Mouse (Mus musculus): ENCODE measurements around the gene Heatr3. TPM values are rescaled to one million over a fixed set of nuclear protein-coding genes. Genes with fewer than 3 reads are reported as not detected.

The Heatr3 gene
- total and polyA plus RNA-seq, 2 experiments from 2014 or later, result 28.5 to 29.2 TPM

DNA sequence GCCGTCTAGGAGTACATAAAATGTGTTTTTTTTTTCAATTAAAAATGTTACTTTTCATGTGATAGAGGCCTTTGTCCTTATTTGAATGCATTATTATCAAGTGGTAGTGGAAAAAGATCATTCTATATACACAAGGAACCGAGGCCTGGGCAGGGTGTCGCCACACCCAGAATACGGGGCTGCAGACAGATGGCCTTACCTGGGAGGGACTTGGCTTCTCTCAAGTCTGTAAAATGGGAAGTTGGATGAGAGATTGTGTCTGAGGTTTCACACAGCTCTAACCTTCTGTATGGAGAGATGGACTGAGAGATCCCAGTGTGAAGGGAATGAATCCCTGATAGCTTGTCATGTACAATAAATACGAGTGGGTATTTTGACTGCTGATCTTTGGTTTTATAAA is 6.4 kb downstream of the Heatr3 start:
- 92% methylated on average over 5 of the region's 5 CpGs for WGBS
- no peak for TF ChIP-seq CTCF (IDR thresholded peaks at IDR 0.05; ENCODE audit: low read depth)

DNA sequence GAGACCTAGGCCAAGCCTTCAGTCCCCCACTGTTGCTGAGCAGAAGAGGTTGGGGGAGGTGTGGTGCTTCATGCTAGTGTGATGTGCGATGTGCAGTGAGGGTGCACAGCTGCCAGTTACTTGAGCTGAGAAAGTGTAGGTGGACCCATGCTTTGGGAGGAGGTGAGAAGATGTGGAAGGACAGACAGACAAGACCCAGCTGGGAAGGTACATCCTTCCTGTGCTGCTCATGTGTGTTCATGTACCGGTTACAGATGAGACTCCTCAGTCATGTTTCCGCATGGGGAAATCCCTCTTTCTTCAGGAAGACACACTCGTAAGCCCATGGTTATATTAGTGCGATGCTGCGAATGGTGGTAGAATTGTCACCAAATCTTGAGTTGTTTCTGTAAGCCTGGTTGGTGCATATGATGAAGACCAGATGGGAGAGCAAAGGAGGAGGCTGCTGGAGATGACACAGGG is 13.3 kb downstream of the Heatr3 start:
- Histone ChIP-seq H3K27me3 (ENCODE audit: insufficient read depth, low read length) (no peaks in the 10 kb centered on the region), H3K4me3 (ENCODE audit: low read length) (no peak overlapping the region), H3K9ac (replicated peaks; ENCODE audit: low read length) (no peak overlapping the region), H3K36me3 (ENCODE audit: insufficient read depth, low read length) (peaks cover 34% of the 10 kb centered on the region), H3K4me2 (ENCODE audit: low read depth, low read length) (no peak overlapping the region), H3K4me1 (ENCODE audit: insufficient read depth, low read length) (no peaks in the 10 kb centered on the region), H3K9me3 (ENCODE audit: low read length) (no peaks in the 10 kb centered on the region), H3K27ac (no peak overlapping the region)
- 98% methylated on average over 6 of the region's 6 CpGs for WGBS
- ATAC-seq (no peak), DNase-seq (ENCODE audit: low spot score) (no peak)
- no peak for TF ChIP-seq CTCF (IDR thresholded peaks at IDR 0.05; ENCODE audit: low read depth)

More for the DNA sequence above, 6.4 kb downstream of the Heatr3 start:
- H3K27me3 ChIP-seq (ENCODE audit: insufficient read depth, low read length), result no peaks in the 10 kb centered on the region
- no peaks in the 10 kb centered on the region for H3K9me3 ChIP-seq (ENCODE audit: low read length)
- H3K27ac ChIP-seq, result no peak overlapping the region
- no peak for DNase-seq (ENCODE audit: low spot score)
- H3K4me1 ChIP-seq (ENCODE audit: insufficient read depth, low read length), result no peaks in the 10 kb centered on the region
- peaks cover 32% of the 10 kb centered on the region for H3K36me3 ChIP-seq (ENCODE audit: insufficient read depth, low read length)
- H3K4me3 ChIP-seq (ENCODE audit: low read length), result no peak overlapping the region
- no peak overlapping the region for H3K9ac ChIP-seq (replicated peaks; ENCODE audit: low read length)
- no peak overlapping the region for H3K4me2 ChIP-seq (ENCODE audit: low read depth, low read length)
- ATAC-seq, result no peak

DNA sequence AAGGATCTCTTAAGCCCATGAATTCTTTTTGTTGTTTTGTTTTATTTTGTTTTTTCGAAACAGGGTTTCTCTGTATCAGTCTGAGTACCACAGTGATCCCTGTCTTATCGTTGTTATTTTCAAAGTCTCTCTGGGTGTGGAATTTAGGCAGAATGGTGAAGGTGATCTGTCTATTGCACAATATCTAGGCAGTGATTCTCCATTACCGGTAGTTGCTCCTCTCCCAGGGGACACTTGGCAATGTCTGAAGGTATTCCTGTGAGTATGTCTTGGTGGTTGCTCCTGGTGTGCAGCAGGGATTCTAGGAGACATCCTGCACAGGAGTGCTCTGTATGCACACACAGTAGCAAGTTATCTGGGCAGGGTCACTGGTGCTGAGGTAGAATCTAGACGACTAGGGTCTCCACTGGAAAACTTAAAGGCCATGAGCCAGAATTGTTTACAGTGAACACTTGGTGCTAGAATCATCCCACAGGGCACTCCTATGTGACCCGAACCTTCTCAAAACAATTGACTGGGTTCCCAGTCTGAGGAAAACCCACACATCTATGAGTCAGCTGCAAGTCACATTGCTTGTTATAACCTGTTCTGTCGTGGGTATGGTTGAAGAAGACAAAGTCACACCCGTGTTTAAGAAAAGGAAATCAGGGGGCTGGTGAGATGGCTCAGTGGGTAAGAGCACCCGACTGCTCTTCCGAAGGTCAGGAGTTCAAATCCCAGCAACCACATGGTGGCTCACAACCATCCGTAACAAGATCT is 22.8 kb downstream of the Heatr3 start:
- Histone ChIP-seq H3K4me3 (ENCODE audit: low read length) (no peak overlapping the region), H3K27ac (no peak overlapping the region), H3K9ac (replicated peaks; ENCODE audit: low read length) (no peak overlapping the region), H3K36me3 (ENCODE audit: insufficient read depth, low read length) (peaks cover 57% of the 10 kb centered on the region), H3K27me3 (ENCODE audit: insufficient read depth, low read length) (no peaks in the 10 kb centered on the region), H3K9me3 (ENCODE audit: low read length) (no peaks in the 10 kb centered on the region), H3K4me1 (ENCODE audit: insufficient read depth, low read length) (no peaks in the 10 kb centered on the region), H3K4me2 (ENCODE audit: low read depth, low read length) (no peak overlapping the region)
- ATAC-seq, result no peak
- WGBS, result 95% methylated on average over 9 of the region's 10 CpGs
- DNase-seq (ENCODE audit: low spot score), result no peak
- TF ChIP-seq CTCF (IDR thresholded peaks at IDR 0.05; ENCODE audit: low read depth), result no peak

GRCm38 (mm10) chr8:88161439-88161838 is 23.8 kb downstream of the Heatr3 start:
- no peak for ATAC-seq
- 78% methylated on average over 5 of the region's 5 CpGs for WGBS
- H3K4me1 ChIP-seq (ENCODE audit: insufficient read depth, low read length), result no peaks in the 10 kb centered on the region
- no peak overlapping the region for H3K9ac ChIP-seq (replicated peaks; ENCODE audit: low read length)
- H3K27ac ChIP-seq, result no peak overlapping the region
- H3K4me2 ChIP-seq (ENCODE audit: low read depth, low read length), result no peak overlapping the region
- H3K4me3 ChIP-seq (ENCODE audit: low read length), result no peak overlapping the region
- peak; percentile 76 for DNase-seq (ENCODE audit: low spot score)
- H3K36me3 ChIP-seq (ENCODE audit: insufficient read depth, low read length), result peaks cover 59% of the 10 kb centered on the region
- TF ChIP-seq CTCF (IDR thresholded peaks at IDR 0.05; ENCODE audit: low read depth), result peak; percentile 76
- no peaks in the 10 kb centered on the region for H3K9me3 ChIP-seq (ENCODE audit: low read length)
- no peaks in the 10 kb centered on the region for H3K27me3 ChIP-seq (ENCODE audit: insufficient read depth, low read length)

GRCm38 (mm10) chr8:88175264-88175663 is 37.6 kb downstream of the Heatr3 start:
- Histone ChIP-seq H3K4me3 (ENCODE audit: low read length) (no peak overlapping the region), H3K27me3 (ENCODE audit: insufficient read depth, low read length) (no peaks in the 10 kb centered on the region), H3K27ac (no peak overlapping the region), H3K4me1 (ENCODE audit: insufficient read depth, low read length) (no peaks in the 10 kb centered on the region), H3K36me3 (ENCODE audit: insufficient read depth, low read length) (peaks cover 8% of the 10 kb centered on the region; the same call in 1 of the 2 replicates), H3K9ac (replicated peaks; ENCODE audit: low read length) (no peak overlapping the region), H3K9me3 (ENCODE audit: low read length) (no peaks in the 10 kb centered on the region), H3K4me2 (ENCODE audit: low read depth, low read length) (no peak overlapping the region)
- no peak for ATAC-seq
- no peak for TF ChIP-seq CTCF (IDR thresholded peaks at IDR 0.05; ENCODE audit: low read depth)
- 89% methylated on average over 7 of the region's 7 CpGs for WGBS
- no peak for DNase-seq (ENCODE audit: low spot score)

GRCm38 (mm10) chr8:88177291-88177690 is 39.6 kb downstream of the Heatr3 start:
- Histone ChIP-seq H3K36me3 (ENCODE audit: insufficient read depth, low read length) (no peaks in the 10 kb centered on the region; the same call in 1 of the 2 replicates), H3K27me3 (ENCODE audit: insufficient read depth, low read length) (no peaks in the 10 kb centered on the region), H3K4me3 (ENCODE audit: low read length) (no peak overlapping the region), H3K9me3 (ENCODE audit: low read length) (no peaks in the 10 kb centered on the region), H3K27ac (no peak overlapping the region), H3K4me2 (ENCODE audit: low read depth, low read length) (no peak overlapping the region), H3K4me1 (ENCODE audit: insufficient read depth, low read length) (no peaks in the 10 kb centered on the region), H3K9ac (replicated peaks; ENCODE audit: low read length) (no peak overlapping the region)
- DNase-seq (ENCODE audit: low spot score), result no peak
- ATAC-seq, result no peak
- 87% methylated on average over 8 of the region's 8 CpGs for WGBS
- TF ChIP-seq CTCF (IDR thresholded peaks at IDR 0.05; ENCODE audit: low read depth), result no peak

GRCm38 (mm10) chr8:88183121-88183520 is 45.5 kb downstream of the Heatr3 start:
- Histone ChIP-seq H3K4me2 (ENCODE audit: low read depth, low read length) (no peak overlapping the region), H3K4me3 (ENCODE audit: low read length) (no peak overlapping the region), H3K27ac (no peak overlapping the region), H3K4me1 (ENCODE audit: insufficient read depth, low read length) (no peaks in the 10 kb centered on the region), H3K9me3 (ENCODE audit: low read length) (no peaks in the 10 kb centered on the region), H3K27me3 (ENCODE audit: insufficient read depth, low read length) (no peaks in the 10 kb centered on the region), H3K9ac (replicated peaks; ENCODE audit: low read length) (no peak overlapping the region), H3K36me3 (ENCODE audit: insufficient read depth, low read length) (no peaks in the 10 kb centered on the region)
- no peak for DNase-seq (ENCODE audit: low spot score)
- 88% methylated on average over 2 of the region's 2 CpGs for WGBS
- TF ChIP-seq CTCF (IDR thresholded peaks at IDR 0.05; ENCODE audit: low read depth), result no peak
- no peak for ATAC-seq

Measured in hindbrain, postnatal 0 days (tissue).